Mouse (Mus musculus) gastrocnemius, postnatal 36 days (tissue): Measurements from ENCODE around the gene Vmn2r4. TPM values are rescaled to one million over a fixed set of nuclear protein-coding genes. Genes with fewer than 3 reads are reported as not detected.
"Not testable (repeated sequence)": the region's sequence is repeated elsewhere in the genome, so short reads cannot be mapped to it uniquely, and the experiment has no call there.

Experiments
- DNase-seq, 2 experiments: peaks; one replicate each; pipeline ENCODE4 v3.0.0; 2022
- intact Hi-C: fragments of 180-260 bp; cut with DNase I; formaldehyde crosslinking; loops from one replicate; pipeline ENCODE4 v1.15.1; 2025
- long read RNA-seq, 2 experiments: library from polyadenylated mRNA; stranded (forward); transcript quantifications; one replicate each; pipeline ENCODE4 v2.0.0; 2021
- total RNA-seq, 2 experiments: library from RNA; stranded (reverse); gene quantifications; 2 replicates each; pipeline ENCODE4 v1.2.3; 2021

The Vmn2r4 gene
- not detected for total RNA-seq
- long read RNA-seq, experiment 1, result 0 reads
- long read RNA-seq, experiment 2, result 0 reads

DNA sequence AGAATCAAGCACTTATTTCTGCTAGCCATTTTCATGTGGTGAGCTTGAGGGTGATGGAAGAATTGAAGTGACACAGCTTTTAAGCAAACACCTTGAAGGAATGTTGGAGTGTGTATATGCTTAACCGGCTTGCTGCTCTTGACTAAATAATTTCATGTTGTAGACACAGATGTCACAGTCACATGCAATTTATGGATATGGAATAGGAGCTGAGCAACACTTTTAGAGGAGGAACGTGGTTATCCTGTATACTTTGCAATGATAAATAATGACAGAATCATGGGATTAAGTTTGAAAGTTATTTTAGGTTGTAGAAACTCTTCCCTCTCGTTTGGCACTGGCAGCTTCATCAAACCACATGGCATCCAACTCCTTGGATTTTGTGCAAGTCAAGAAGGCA lies at the start of gene Vmn2r4:
TSS of gene Vmn2r4 (minus strand) at position 101 of the 400 bp plus-strand sequence.
- intact Hi-C loops, DNase-seq: not testable (repeated sequence)

DNA sequence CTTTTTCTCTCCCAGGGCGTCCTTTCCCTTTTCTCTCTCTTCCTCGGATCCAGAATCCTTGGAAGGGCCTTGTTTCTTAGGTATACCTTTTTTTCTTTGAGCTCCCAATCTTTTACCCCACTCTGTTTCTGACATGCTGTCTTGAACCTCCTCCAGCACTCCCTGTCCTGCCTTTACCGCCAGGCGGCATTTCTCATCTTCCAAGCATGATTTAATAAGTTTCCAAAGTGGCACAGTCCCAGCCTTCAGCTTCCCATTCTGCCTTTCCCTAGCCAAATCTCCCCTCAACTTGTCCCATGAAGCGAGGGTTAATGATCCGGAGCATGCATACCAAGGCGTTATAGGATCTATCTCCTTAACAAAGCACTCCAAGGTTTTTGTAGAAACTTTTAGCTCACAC lies 19.1 kb upstream of the Vmn2r4 start:
- DNase-seq, intact Hi-C loops: not testable (repeated sequence)

- DNase-seq, intact Hi-C loops: not testable (repeated sequence)
Measured at GRCm38 (mm10) chr3:64428117-64428798, 13.1 kb upstream of the Vmn2r4 start.

DNA sequence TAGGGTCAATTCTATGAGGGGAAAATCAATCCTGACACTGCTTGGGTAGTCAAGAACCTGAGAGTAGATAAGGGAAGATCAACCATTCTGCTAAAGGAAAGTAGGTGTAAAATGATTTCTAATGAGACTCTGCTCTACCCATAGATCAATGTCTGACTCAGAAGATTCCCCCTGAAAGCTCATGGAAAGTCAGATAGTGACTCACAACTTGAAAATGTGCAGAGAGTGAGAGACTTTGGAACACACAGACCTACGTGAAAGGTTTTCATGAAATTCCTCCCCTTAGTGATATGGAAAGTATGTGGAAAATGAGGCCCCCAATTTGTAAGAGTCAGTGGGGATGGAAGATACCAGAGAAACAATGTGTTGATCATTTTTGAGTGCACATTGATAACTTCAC lies 7.0 kb upstream of the Vmn2r4 start:
- intact Hi-C loops, DNase-seq: not testable (repeated sequence)

DNA sequence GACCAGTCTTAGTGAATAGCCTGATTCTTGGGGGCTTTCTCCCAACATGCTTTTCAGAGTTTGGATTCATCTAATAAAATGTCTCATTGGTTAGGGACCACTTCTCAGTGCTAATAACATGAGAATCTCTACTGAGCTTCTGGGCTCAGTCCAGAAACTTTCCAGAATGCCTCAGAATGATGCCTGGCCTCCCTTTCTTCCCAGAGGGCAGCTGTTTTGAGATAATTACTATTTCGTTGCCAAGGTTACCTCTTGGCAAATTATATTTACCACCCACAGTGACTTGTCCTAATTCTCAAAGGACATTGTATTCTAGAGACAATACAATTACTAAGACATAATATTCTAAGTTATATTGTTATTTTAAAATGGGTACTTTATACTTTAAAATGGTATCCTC lies 2.3 kb upstream of the Vmn2r4 start:
- DNase-seq, intact Hi-C loops: not testable (repeated sequence)

GRCm38 (mm10) chr3:64414253-64414652 lies 915 bp downstream of the Vmn2r4 start:
- intact Hi-C loops, DNase-seq: not testable (repeated sequence)

GRCm38 (mm10) chr3:64359286-64360035 lies 55.7 kb downstream of the Vmn2r4 start:
- DNase-seq, result no peak
- intact Hi-C loops, result no loop called here

Other genes starting within 250 kb of the Vmn2r4 start
- gene Vmn2r3, start 125.7 kb downstream of the Vmn2r4 start, total RNA-seq, result not detected
- gene Vmn2r5, start 94.5 kb upstream of the Vmn2r4 start, total RNA-seq, result not detected
- not detected for gene Vmn2r6, start 150.5 kb upstream of the Vmn2r4 start, total RNA-seq